Mouse (Mus musculus) limb, embryonic 12.5 days (tissue): Measurements from ENCODE around the gene Ggt5. TPM values are rescaled to one million over a fixed set of nuclear protein-coding genes. Genes with fewer than 3 reads are reported as not detected.

Experiments
- ATAC-seq: fragments of 200-750 bp; cut with Nextera tagmentation; 2 replicates; pipeline ENCODE4 v1.8.0; 2017; ENCODE audit warnings: low read depth, moderate TSS enrichment; ENCODE audit not compliant: insufficient number of reproducible peaks, insufficient read depth, low FRiP score, low TSS enrichment
- H3K27ac ChIP-seq: fragments of 300-500 bp; sonication (generic); 2 replicates; pipeline ENCODE4 v1.5.1; 2016; ENCODE audit warnings: mild to moderate bottlenecking, moderate library complexity
- H3K27me3 ChIP-seq: fragments of 300-500 bp; sonication (generic); 2 replicates; pipeline ENCODE4 v1.6.1; 2016; ENCODE audit warnings: mild to moderate bottlenecking, moderate library complexity
- H3K36me3 ChIP-seq: fragments of 300-500 bp; sonication (generic); 2 replicates; pipeline ENCODE4 v1.6.1; 2016; ENCODE audit warnings: mild to moderate bottlenecking, moderate library complexity
- H3K4me1 ChIP-seq: fragments of 300-500 bp; sonication (generic); replicated peaks from 2 replicates; pipeline ENCODE4 v1.6.1; 2016
- H3K4me2 ChIP-seq: fragments of 300-500 bp; sonication (generic); 2 replicates; pipeline ENCODE4 v1.6.1; 2016; ENCODE audit warnings: mild to moderate bottlenecking, moderate library complexity
- H3K4me3 ChIP-seq: fragments of 300-500 bp; sonication (generic); replicated peaks from 2 replicates; pipeline ENCODE4 v1.5.1; 2016; ENCODE audit warnings: mild to moderate bottlenecking
- H3K9ac ChIP-seq: fragments of 300-500 bp; sonication (generic); replicated peaks from 2 replicates; pipeline ENCODE4 v1.6.1; 2016; ENCODE audit warnings: mild to moderate bottlenecking, moderate library complexity
- H3K9me3 ChIP-seq: fragments of 300-500 bp; sonication (generic); 2 replicates; pipeline ENCODE4 v1.6.1; 2016; ENCODE audit warnings: mild to moderate bottlenecking, moderate library complexity
- WGBS: fragments of 180-500 bp; shearing (Covaris S2); methylation state at CpG from one replicate; pipeline ENCODE4 v1.1.7; 2016; 5-methylcytosine and 5-hydroxymethylcytosine counted together
- polyA plus RNA-seq: library from polyadenylated mRNA; unstranded; fragments of >200 nt; fragmentation: Nextera tagmentation; extraction: Ambion mirVana; gene quantifications from 2 replicates; pipeline ENCODE4 v1.2.1, GENCODE M21; 2016

Ggt5 gene
- polyA plus RNA-seq: 0.70 and 1.1 TPM in 2 replicates

DNA sequence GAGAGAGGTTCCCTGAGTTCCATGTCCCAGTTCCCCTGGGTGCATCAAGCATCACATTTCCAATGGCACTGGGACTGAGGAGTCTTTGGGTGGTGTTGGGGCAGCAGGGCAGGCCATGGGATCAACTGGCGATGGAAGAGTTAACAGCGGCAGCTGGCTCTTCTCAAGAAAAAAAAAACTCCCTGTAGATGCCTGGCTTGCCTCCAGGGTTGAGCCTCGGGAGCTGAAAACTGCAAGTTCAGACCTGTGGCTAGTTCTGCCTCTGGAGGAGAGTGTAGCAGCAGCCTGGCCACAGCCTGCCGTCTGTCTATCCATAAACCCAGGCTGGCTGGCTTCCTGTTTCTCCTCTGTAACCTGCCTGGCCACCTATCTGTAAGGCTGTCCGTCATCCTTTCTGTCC is at the start of gene Ggt5:
TSS of gene Ggt5 (plus strand) at position 212 of the 400 bp plus-strand sequence.
- no peak for ATAC-seq
- Histone ChIP-seq H3K9me3 (no peaks in the 10 kb centered on the region), H3K27me3 (peaks cover 11% of the 10 kb centered on the region; the same call in 1 of the 2 replicates), H3K9ac (peak within 1 kb of the TSS; percentile 44; the same call in 1 of the 2 replicates), H3K27ac (peak within 1 kb of the TSS; percentile 66; the same call in 1 of the 2 replicates), H3K4me2 (peak within 1 kb of the TSS; percentile 22), H3K4me3 (no peak within 1 kb of the TSS), H3K4me1 (peaks cover 14% of the 10 kb centered on the region), H3K36me3 (no peaks in the 10 kb centered on the region)
- 17% methylated on average over 5 of the region's 5 CpGs for WGBS

- Histone ChIP-seq H3K4me2 (peak overlapping the region; percentile 40), H3K9me3 (peaks cover 11% of the 10 kb centered on the region; the same call in 1 of the 2 replicates), H3K4me1 (peaks cover 28% of the 10 kb centered on the region), H3K27ac (peak overlapping the region; percentile 32; the same call in 1 of the 2 replicates), H3K27me3 (no peaks in the 10 kb centered on the region), H3K36me3 (no peaks in the 10 kb centered on the region), H3K9ac (no peak overlapping the region), H3K4me3 (no peak overlapping the region)
- WGBS: 37% methylated on average over 7 of the region's 7 CpGs
- 0 out of 2 replicates have a peak, but pooled peaks have one; percentile 13 for ATAC-seq
Observed at GRCm38 (mm10) chr10:75547901-75548300, 41.2 kb upstream of the Ggt5 start.

DNA sequence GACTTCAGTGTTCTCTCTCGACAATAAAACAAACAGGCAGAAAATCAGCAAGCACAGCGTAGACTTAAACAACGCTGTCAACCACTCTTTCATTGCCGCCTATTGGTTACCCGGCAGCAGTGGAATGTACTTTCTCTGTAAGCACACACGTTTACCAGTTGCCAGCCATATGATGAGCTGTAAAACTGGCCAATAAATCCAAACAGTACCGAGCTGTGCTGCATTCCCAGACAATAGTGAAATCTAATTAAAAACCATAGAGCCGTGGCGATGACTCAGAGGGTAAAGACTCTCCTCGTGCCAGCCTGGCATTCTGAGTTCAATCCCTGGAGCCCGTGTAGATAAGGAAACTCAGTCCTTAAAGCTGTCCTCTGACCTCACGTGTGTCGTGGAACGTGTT is 40.7 kb upstream of the Ggt5 start:
- H3K4me2 ChIP-seq: peak overlapping the region; percentile 40
- no peak overlapping the region for H3K9ac ChIP-seq
- peak; percentile 64; the same call in 1 of the 2 replicates for ATAC-seq

GRCm38 (mm10) chr10:75549886-75550285 is 39.3 kb upstream of the Ggt5 start:
- H3K36me3 ChIP-seq: no peaks in the 10 kb centered on the region
- 71% methylated on average over 7 of the region's 7 CpGs for WGBS
- peaks cover 28% of the 10 kb centered on the region for H3K4me1 ChIP-seq
- no peak overlapping the region for H3K4me2 ChIP-seq
- H3K27ac ChIP-seq: no peak overlapping the region
- H3K4me3 ChIP-seq: no peak overlapping the region
- no peaks in the 10 kb centered on the region for H3K27me3 ChIP-seq
- no peak for ATAC-seq
- peaks cover 8% of the 10 kb centered on the region; the same call in 1 of the 2 replicates for H3K9me3 ChIP-seq
- no peak overlapping the region for H3K9ac ChIP-seq

More for the DNA sequence above, 40.7 kb upstream of the Ggt5 start:
- peak overlapping the region; percentile 72 for H3K27ac ChIP-seq
- no peaks in the 10 kb centered on the region for H3K36me3 ChIP-seq
- peaks cover 28% of the 10 kb centered on the region for H3K4me1 ChIP-seq
- WGBS: 42% methylated on average over 14 of the region's 14 CpGs
- H3K27me3 ChIP-seq: no peaks in the 10 kb centered on the region
- peaks cover 11% of the 10 kb centered on the region; the same call in 1 of the 2 replicates for H3K9me3 ChIP-seq
- peak overlapping the region; percentile 7; the same call in 1 of the 2 replicates for H3K4me3 ChIP-seq

DNA sequence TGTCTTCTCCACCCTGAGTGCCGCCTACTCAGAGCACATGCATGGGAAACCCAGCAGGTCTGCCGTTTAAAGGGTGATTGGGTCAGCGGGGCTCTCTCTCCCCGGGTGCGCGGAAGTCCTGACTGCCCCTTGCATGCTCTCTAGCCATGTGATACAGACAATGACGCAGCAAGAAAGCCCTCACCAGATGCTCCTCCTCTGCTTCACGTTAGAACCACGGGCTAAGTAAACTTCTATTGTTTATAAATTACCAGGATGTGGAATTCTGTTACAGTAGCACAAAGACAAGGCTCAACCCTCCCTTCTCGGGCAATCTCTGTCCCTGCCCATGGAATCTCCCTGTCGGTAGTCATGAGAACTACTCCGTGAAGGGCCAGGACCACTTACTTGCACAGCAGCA is 38.0 kb upstream of the Ggt5 start:
- Histone ChIP-seq H3K4me3 (no peak overlapping the region), H3K4me2 (no peak overlapping the region), H3K27ac (no peak overlapping the region), H3K9ac (no peak overlapping the region), H3K9me3 (no peaks in the 10 kb centered on the region), H3K27me3 (no peaks in the 10 kb centered on the region), H3K36me3 (no peaks in the 10 kb centered on the region), H3K4me1 (peaks cover 34% of the 10 kb centered on the region)
- ATAC-seq: no peak
- 58% methylated on average over 12 of the region's 12 CpGs for WGBS

GRCm38 (mm10) chr10:75552106-75552505 is 37.0 kb upstream of the Ggt5 start:
- Histone ChIP-seq H3K4me2 (no peak overlapping the region), H3K9ac (no peak overlapping the region), H3K27ac (no peak overlapping the region), H3K4me3 (no peak overlapping the region), H3K9me3 (no peaks in the 10 kb centered on the region), H3K27me3 (no peaks in the 10 kb centered on the region), H3K4me1 (peaks cover 41% of the 10 kb centered on the region), H3K36me3 (no peaks in the 10 kb centered on the region)
- ATAC-seq: no peak
- 89% methylated on average over 2 of the region's 2 CpGs for WGBS

- Histone ChIP-seq H3K4me3 (no peak overlapping the region), H3K9ac (no peak overlapping the region), H3K4me2 (no peak overlapping the region), H3K27me3 (peaks cover 4% of the 10 kb centered on the region; the same call in 1 of the 2 replicates), H3K4me1 (peaks cover 39% of the 10 kb centered on the region), H3K36me3 (no peaks in the 10 kb centered on the region), H3K27ac (no peak overlapping the region), H3K9me3 (no peaks in the 10 kb centered on the region)
- WGBS: 59% methylated on average over 13 of the region's 13 CpGs
- no peak for ATAC-seq
Observed at GRCm38 (mm10) chr10:75552701-75553450, 36.3 kb upstream of the Ggt5 start.

DNA sequence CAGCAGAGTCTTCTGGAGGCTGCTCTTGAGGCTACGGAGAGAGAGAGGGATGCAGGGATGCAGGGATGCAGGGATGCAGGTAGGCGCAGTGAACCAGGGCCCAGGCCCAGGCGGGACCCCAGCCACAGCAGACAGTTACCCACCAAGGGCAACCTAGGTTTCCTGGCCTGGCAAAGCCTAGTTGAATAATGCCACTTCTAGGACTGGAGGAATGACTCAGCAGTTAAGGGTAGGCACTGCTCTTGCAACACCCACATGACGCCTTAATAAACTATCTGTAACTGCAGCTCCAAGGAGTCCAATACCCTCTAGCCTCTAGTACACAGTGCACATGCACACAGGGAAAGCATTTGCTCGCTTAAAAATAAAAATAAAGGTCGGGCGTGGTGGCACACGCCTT is 35.0 kb upstream of the Ggt5 start:
- 92% methylated on average over 8 of the region's 8 CpGs for WGBS
- H3K27ac ChIP-seq: no peak overlapping the region
- no peak overlapping the region for H3K4me2 ChIP-seq
- no peak for ATAC-seq
- H3K9me3 ChIP-seq: no peaks in the 10 kb centered on the region
- no peak overlapping the region for H3K4me3 ChIP-seq
- peaks cover 35% of the 10 kb centered on the region for H3K4me1 ChIP-seq
- H3K27me3 ChIP-seq: peaks cover 14% of the 10 kb centered on the region
- H3K9ac ChIP-seq: no peak overlapping the region
- no peaks in the 10 kb centered on the region for H3K36me3 ChIP-seq

- Histone ChIP-seq H3K36me3 (no peaks in the 10 kb centered on the region), H3K27me3 (peaks cover 29% of the 10 kb centered on the region), H3K27ac (peak overlapping the region; percentile 18), H3K4me2 (no peak overlapping the region), H3K4me3 (no peak overlapping the region), H3K9me3 (no peaks in the 10 kb centered on the region), H3K9ac (no peak overlapping the region), H3K4me1 (peaks cover 45% of the 10 kb centered on the region)
- no peak for ATAC-seq
- WGBS: 76% methylated on average over 6 of the region's 6 CpGs
Observed at GRCm38 (mm10) chr10:75555557-75555956, 33.6 kb upstream of the Ggt5 start.

DNA sequence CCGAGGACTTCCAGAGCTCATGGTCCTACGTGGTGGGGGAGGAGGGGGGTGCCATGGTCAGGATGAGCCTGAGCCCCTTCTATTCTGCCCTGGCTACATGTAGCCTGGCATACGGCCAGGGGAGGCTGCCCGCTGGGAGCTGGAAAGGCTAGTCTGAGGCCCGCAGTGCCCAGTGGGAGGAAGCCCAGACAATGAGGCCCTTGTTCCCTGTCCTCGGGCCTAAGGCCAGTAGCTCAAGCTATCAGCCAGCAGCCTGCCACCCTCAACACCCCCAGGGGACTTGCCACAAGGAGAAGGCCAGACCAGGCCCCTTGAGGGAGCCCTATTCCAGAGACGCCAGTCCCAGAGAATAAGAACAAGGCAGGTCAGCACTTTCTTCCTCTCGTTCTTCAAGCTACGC is 33.1 kb upstream of the Ggt5 start:
- 0 out of 2 replicates have a peak overlapping the region, but pooled peaks have one; percentile 9 for H3K9ac ChIP-seq
- no peaks in the 10 kb centered on the region for H3K36me3 ChIP-seq
- 62% methylated on average over 9 of the region's 9 CpGs for WGBS
- H3K27me3 ChIP-seq: peaks cover 34% of the 10 kb centered on the region
- H3K27ac ChIP-seq: peak overlapping the region; percentile 18
- no peak overlapping the region for H3K4me3 ChIP-seq
- no peak for ATAC-seq
- H3K4me2 ChIP-seq: no peak overlapping the region; the same call in 1 of the 2 replicates
- H3K4me1 ChIP-seq: peaks cover 46% of the 10 kb centered on the region
- H3K9me3 ChIP-seq: no peaks in the 10 kb centered on the region

- Histone ChIP-seq H3K4me1 (peaks cover 39% of the 10 kb centered on the region), H3K36me3 (no peaks in the 10 kb centered on the region), H3K27me3 (peaks cover 49% of the 10 kb centered on the region), H3K9ac (no peak overlapping the region), H3K4me2 (peak overlapping the region; percentile 99; the same call in 1 of the 2 replicates), H3K27ac (no peak overlapping the region), H3K4me3 (no peak overlapping the region), H3K9me3 (no peaks in the 10 kb centered on the region)
- ATAC-seq: no peak
- WGBS: 34% methylated on average over 3 of the region's 3 CpGs
Observed at GRCm38 (mm10) chr10:75558515-75558914, 30.6 kb upstream of the Ggt5 start.
